Mouse (Mus musculus) CH12.LX (cell line): ENCODE results near the gene Filip1l. TPM values are rescaled to one million over a fixed set of nuclear protein-coding genes. Genes with fewer than 3 reads are reported as not detected.
A peak's percentile ranks its signal among the peaks of the same experiment; 100 is the strongest.

Experiments
- DNase-seq: peaks from one replicate; pipeline ENCODE4 v3.0.0-alpha.2; 2013; ENCODE audit errors: extremely low read depth
- H3K27ac ChIP-seq: 2 replicates; pipeline ENCODE4 v1.5.1; 2012; ENCODE audit warnings: low read depth, mild to moderate bottlenecking, control low read depth, moderate library complexity; ENCODE audit not compliant: insufficient read depth
- H3K27me3 ChIP-seq: replicated peaks from 2 replicates; pipeline ENCODE3; 2012; ENCODE audit warnings: inconsistent platforms
- H3K36me3 ChIP-seq, 2 experiments: replicated peaks in 1 of 2; 2 replicates each; pipeline versions ENCODE3 to v1.6.1; 2012; ENCODE audit warnings: inconsistent platforms in 1 of 2, low read length in 1 of 2, mild to moderate bottlenecking in 1 of 2, mixed read lengths in 1 of 2, moderate library complexity in 1 of 2; ENCODE audit not compliant: control insufficient read depth in 1 of 2, insufficient read depth in 1 of 2
- H3K4me1 ChIP-seq, 2 experiments: 2 replicates each; pipeline ENCODE4 v1.6.1; 2012; ENCODE audit warnings: inconsistent platforms in 1 of 2, moderate library complexity in 1 of 2; ENCODE audit not compliant: insufficient read depth in 2 of 2, control insufficient read depth in 1 of 2
- H3K4me2 ChIP-seq: 2 replicates; pipeline ENCODE4 v1.6.1; 2012; ENCODE audit warnings: low read depth, mild to moderate bottlenecking, control low read depth; ENCODE audit not compliant: poor library complexity, insufficient read depth, severe bottlenecking
- H3K4me3 ChIP-seq, 3 experiments: fragments of 150-350 bp in 1 of 3; sonication (generic) in 1 of 3; replicated peaks in 1 of 3; 2 replicates each; pipeline versions ENCODE3 to v1.5.1; 2011 to 2012; ENCODE audit warnings: low read depth in 2 of 3, low read length in 2 of 3, mild to moderate bottlenecking in 2 of 3, moderate library complexity in 2 of 3, control low read depth in 1 of 3, improper control_type of control experiment in 1 of 3, inconsistent platforms in 1 of 3, mixed read lengths in 1 of 3; ENCODE audit not compliant: poor library complexity in 1 of 3
- H3K79me2 ChIP-seq: replicated peaks from 2 replicates; pipeline ENCODE4 v1.6.1; 2012; ENCODE audit warnings: mild to moderate bottlenecking, moderate library complexity; ENCODE audit not compliant: control insufficient read depth, poor library complexity, insufficient read depth, severe bottlenecking; ENCODE audit errors: extremely low read depth
- H3K9ac ChIP-seq: 2 replicates; pipeline ENCODE4 v1.6.1; 2012; ENCODE audit warnings: low read depth, mild to moderate bottlenecking, control low read depth, moderate library complexity; ENCODE audit not compliant: insufficient read depth
- H3K9me3 ChIP-seq: replicated peaks from 2 replicates; pipeline ENCODE3; 2012; ENCODE audit warnings: low read length, inconsistent platforms, mixed read lengths
- BHLHE40 ChIP-seq: IDR thresholded peaks from 2 replicates; pipeline ENCODE4 v1.6.1; 2011; ENCODE audit warnings: mild to moderate bottlenecking, low read depth, low read length, improper control_type of control experiment
- CHD1 ChIP-seq: IDR thresholded peaks from 2 replicates; pipeline ENCODE4 v1.6.1; 2012; ENCODE audit warnings: low read depth, low read length, improper control_type of control experiment, inconsistent platforms
- CHD2 ChIP-seq: IDR thresholded peaks from 2 replicates; pipeline ENCODE4 v1.6.1; 2011; ENCODE audit warnings: low read length, improper control_type of control experiment
- CTCF ChIP-seq, 2 experiments: IDR thresholded peaks in 1 of 2; conservative IDR thresholded peaks in 1 of 2; 2 replicates each; pipeline ENCODE4 v1.5.1; 2011 to 2012; ENCODE audit warnings: low read depth in 2 of 2, low read length in 2 of 2, improper control_type of control experiment in 1 of 2, inconsistent platforms in 1 of 2, mild to moderate bottlenecking in 1 of 2, moderate library complexity in 1 of 2
- E2F4 ChIP-seq: IDR thresholded peaks from 2 replicates; pipeline ENCODE4 v1.6.1; 2011; ENCODE audit warnings: low read depth, low read length, improper control_type of control experiment; ENCODE audit not compliant: insufficient replicate concordance
- ELF1 ChIP-seq: IDR thresholded peaks from 2 replicates; pipeline ENCODE4 v1.6.1; 2014; ENCODE audit warnings: low read depth, mild to moderate bottlenecking, inconsistent platforms, low read length, improper control_type of control experiment
- EP300 ChIP-seq: IDR thresholded peaks from 2 replicates; pipeline ENCODE4 v1.6.1; 2011; ENCODE audit warnings: low read length, improper control_type of control experiment
- ETS1 ChIP-seq: conservative IDR thresholded peaks from 2 replicates; pipeline ENCODE4 v1.6.1; 2012; ENCODE audit warnings: low read depth, mild to moderate bottlenecking, inconsistent platforms, low read length, improper control_type of control experiment, moderate library complexity
- GABPA ChIP-seq: IDR thresholded peaks from 2 replicates; pipeline ENCODE4 v1.6.1; 2012; ENCODE audit warnings: low read depth, low read length, improper control_type of control experiment, inconsistent platforms; ENCODE audit not compliant: insufficient replicate concordance
- HCFC1 ChIP-seq: IDR thresholded peaks from 2 replicates; pipeline ENCODE4 v1.6.1; 2012; ENCODE audit warnings: low read depth, mild to moderate bottlenecking, inconsistent platforms, low read length, improper control_type of control experiment
- IRF4 ChIP-seq: IDR thresholded peaks from 2 replicates; pipeline ENCODE4 v1.6.1; 2014; ENCODE audit warnings: low read depth, mild to moderate bottlenecking, inconsistent platforms, low read length, improper control_type of control experiment
- JUN ChIP-seq: IDR thresholded peaks from 2 replicates; pipeline ENCODE4 v1.6.1; 2011; ENCODE audit warnings: low read depth, mild to moderate bottlenecking, low read length, improper control_type of control experiment, moderate library complexity; ENCODE audit not compliant: insufficient read depth
- JUND ChIP-seq: conservative IDR thresholded peaks from 2 replicates; pipeline ENCODE4 v1.6.1; 2011; ENCODE audit warnings: low read depth, low read length, improper control_type of control experiment
- KAT2A ChIP-seq: IDR thresholded peaks from 2 replicates; pipeline ENCODE4 v1.6.1; 2012; ENCODE audit warnings: low read length, improper control_type of control experiment, inconsistent platforms; ENCODE audit not compliant: insufficient replicate concordance
- MAFK ChIP-seq: IDR thresholded peaks from 2 replicates; pipeline ENCODE4 v1.6.1; 2011; ENCODE audit warnings: low read length, improper control_type of control experiment; ENCODE audit not compliant: insufficient replicate concordance
- MAX ChIP-seq: IDR thresholded peaks from 2 replicates; pipeline ENCODE4 v1.6.1; 2011; ENCODE audit warnings: low read length, improper control_type of control experiment
- MAZ ChIP-seq: IDR thresholded peaks from 2 replicates; pipeline ENCODE4 v1.6.1; 2012; ENCODE audit warnings: low read depth, mild to moderate bottlenecking, inconsistent platforms, low read length, improper control_type of control experiment, moderate library complexity
- MEF2A ChIP-seq: IDR thresholded peaks from 2 replicates; pipeline ENCODE4 v1.6.1; 2014; ENCODE audit warnings: low read depth, mild to moderate bottlenecking, inconsistent platforms, low read length, improper control_type of control experiment, borderline replicate concordance
- MXI1 ChIP-seq: IDR thresholded peaks from 2 replicates; pipeline ENCODE4 v1.6.1; 2011; ENCODE audit warnings: mild to moderate bottlenecking, low read depth, low read length, improper control_type of control experiment
- MYC ChIP-seq: IDR thresholded peaks from 2 replicates; pipeline ENCODE4 v1.6.1; 2011; ENCODE audit warnings: low read depth, mild to moderate bottlenecking, improper control_type of control experiment, low read length
- NELFE ChIP-seq: IDR thresholded peaks from 2 replicates; pipeline ENCODE4 v1.6.1; 2011; ENCODE audit warnings: low read depth, low read length, improper control_type of control experiment
- NRF1 ChIP-seq: IDR thresholded peaks from 2 replicates; pipeline ENCODE4 v1.6.1; 2014; ENCODE audit warnings: low read depth, mild to moderate bottlenecking, inconsistent platforms, low read length, improper control_type of control experiment, moderate library complexity
- PAX5 ChIP-seq: IDR thresholded peaks from 2 replicates; pipeline ENCODE4 v1.6.1; 2012; ENCODE audit warnings: low read length, inconsistent platforms, mixed read lengths
- POLR2A ChIP-seq: IDR thresholded peaks from 2 replicates; pipeline ENCODE4 v1.6.1; 2011; ENCODE audit warnings: low read depth, mild to moderate bottlenecking, improper control_type of control experiment, low read length
- POLR2AphosphoS2 ChIP-seq: IDR thresholded peaks from 2 replicates; pipeline ENCODE4 v1.6.1; 2011; ENCODE audit warnings: low read depth, low read length, improper control_type of control experiment
- RAD21 ChIP-seq: IDR thresholded peaks from 2 replicates; pipeline ENCODE4 v1.6.1; 2011; ENCODE audit warnings: low read depth, mild to moderate bottlenecking, low read length, improper control_type of control experiment, moderate library complexity
- RCOR1 ChIP-seq: conservative IDR thresholded peaks from 2 replicates; pipeline ENCODE4 v1.6.1; 2012; ENCODE audit warnings: low read depth, mild to moderate bottlenecking, inconsistent platforms, low read length, improper control_type of control experiment
- SIN3A ChIP-seq: IDR thresholded peaks from 2 replicates; pipeline ENCODE4 v1.6.1; 2012; ENCODE audit warnings: low read length, improper control_type of control experiment, inconsistent platforms
- SMC3 ChIP-seq: IDR thresholded peaks from 2 replicates; pipeline ENCODE4 v1.6.1; 2011; ENCODE audit warnings: low read depth, low read length, improper control_type of control experiment
- TBP ChIP-seq: conservative IDR thresholded peaks from 2 replicates; pipeline ENCODE4 v1.6.1; 2011; ENCODE audit warnings: low read depth, low read length, improper control_type of control experiment
- TCF12 ChIP-seq: IDR thresholded peaks from 2 replicates; pipeline ENCODE4 v1.6.1; 2014; ENCODE audit warnings: low read depth, mild to moderate bottlenecking, inconsistent platforms, low read length, improper control_type of control experiment
- UBTF ChIP-seq: IDR thresholded peaks from 2 replicates; pipeline ENCODE4 v1.6.1; 2012; ENCODE audit warnings: low read depth, mild to moderate bottlenecking, inconsistent platforms, low read length, improper control_type of control experiment, moderate library complexity
- USF1 ChIP-seq: IDR thresholded peaks from 2 replicates; pipeline ENCODE4 v1.6.1; 2014; ENCODE audit warnings: low read depth, mild to moderate bottlenecking, inconsistent platforms, low read length, improper control_type of control experiment
- USF2 ChIP-seq: conservative IDR thresholded peaks from 2 replicates; pipeline ENCODE4 v1.6.1; 2011; ENCODE audit warnings: low read depth, low read length, improper control_type of control experiment
- ZC3H11A ChIP-seq: IDR thresholded peaks from 2 replicates; pipeline ENCODE4 v1.6.1; 2012; ENCODE audit warnings: low read depth, mild to moderate bottlenecking, inconsistent platforms, low read length, improper control_type of control experiment
- ZKSCAN1 ChIP-seq: IDR thresholded peaks from 2 replicates; pipeline ENCODE4 v1.6.1; 2012; ENCODE audit warnings: low read depth, inconsistent platforms, low read length, improper control_type of control experiment, borderline replicate concordance
- ZMIZ1 ChIP-seq: IDR thresholded peaks from 2 replicates; pipeline ENCODE4 v1.6.1; 2012; ENCODE audit warnings: low read depth, mild to moderate bottlenecking, inconsistent platforms, low read length, improper control_type of control experiment
- ZNF384 ChIP-seq: IDR thresholded peaks from 2 replicates; pipeline ENCODE4 v1.6.1; 2012; ENCODE audit warnings: low read depth, low read length, improper control_type of control experiment, inconsistent platforms
- dilution Hi-C: fragments of 300-500 bp; cut with MboI; formaldehyde crosslinking; loops from 2 replicates; pipeline ENCODE4 v1.14.3; 2020; ENCODE audit warnings: low sequenced_read_pairs; ENCODE audit not compliant: extremely low pct_unique_long_range_greater_than_20kb, extremely low pct_ligation_motif_present
- in situ Hi-C: fragments of 300-500 bp; cut with MboI; formaldehyde crosslinking; loops from 3 replicates; pipeline ENCODE4 v1.14.3; 2019; ENCODE audit warnings: low sequenced_read_pairs, low pct_ligation_motif_present, low pct_unique_long_range_greater_than_20kb, mixed read lengths
- polyA plus RNA-seq: library from polyadenylated mRNA; unstranded; fragments of >175 nt; gene quantifications from 2 replicates; pipeline ENCODE4 v1.2.1, GENCODE M21; 2012; ENCODE audit warnings: low read depth; ENCODE audit not compliant: insufficient read length
- total RNA-seq, 2 experiments: library from RNA; depleted of rRNA; stranded (reverse); fragments of 300-350 nt in 1 of 2; fragments of >200 nt in 1 of 2; gene quantifications; 2 replicates each; pipeline ENCODE4 v1.2.3; 2012 to 2014

The Filip1l gene
- total and polyA plus RNA-seq, 3 experiments, result 2.1 to 17.6 (median 5.7) TPM

DNA sequence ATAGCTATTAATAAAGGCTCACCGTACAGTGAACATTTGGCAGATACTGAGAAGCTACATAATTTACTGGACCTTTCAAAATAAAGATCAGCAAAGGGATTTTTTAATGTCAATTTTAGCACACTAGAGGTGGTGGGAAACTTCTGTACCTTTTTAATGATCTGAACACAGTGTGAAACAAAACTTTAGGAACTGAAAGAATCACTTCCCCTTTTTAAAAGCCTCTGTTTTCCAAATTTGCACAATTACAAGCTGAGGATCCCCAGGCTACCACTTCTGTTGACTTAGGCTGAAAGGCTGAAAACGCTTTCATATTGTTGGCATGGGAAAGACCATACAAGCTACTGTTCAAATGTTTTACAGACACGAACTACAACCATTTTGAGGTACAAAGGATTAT is 197.2 kb downstream of the Filip1l start:
- H3K27ac ChIP-seq, result no peak overlapping the region
- dilution Hi-C loops, result no loop called here
- in situ Hi-C loops, result no loop called here
- peaks cover 9 to 77% of the 10 kb centered on the region in 2 experiments for H3K4me1 ChIP-seq
- H3K36me3 ChIP-seq, result peaks cover 0 to 33% of the 10 kb centered on the region in 2 experiments
- peak; percentile 88 for DNase-seq
- no peaks in the 10 kb centered on the region for H3K27me3 ChIP-seq
- no peak for TF ChIP-seq ZMIZ1
- TF ChIP-seq NELFE, result no peak
- no peak for TF ChIP-seq UBTF
- TF ChIP-seq ZKSCAN1, result no peak; the same call in 1 of the 2 replicates
- no peak for TF ChIP-seq NRF1
- TF ChIP-seq JUND, result 0 out of 2 replicates have a peak, but pooled peaks have one; percentile 50
- TF ChIP-seq RAD21, result no peak; the same call in none of the 2 replicates
- no peak for TF ChIP-seq KAT2A
- TF ChIP-seq PAX5, result no peak
- TF ChIP-seq BHLHE40, result peak; percentile 79
- TF ChIP-seq POLR2AphosphoS2, result no peak
- TF ChIP-seq TCF12, result 0 out of 2 replicates have a peak, but pooled peaks have one; percentile 34
- TF ChIP-seq ETS1, result peak; percentile 91
- no peak; the same call in 1 of the 2 replicates for TF ChIP-seq ZNF384
- TF ChIP-seq CHD2, result peak; percentile 75; the same call in 1 of the 2 replicates
- no peak for TF ChIP-seq POLR2A
- TF ChIP-seq HCFC1, result no peak
- peak; percentile 67 for TF ChIP-seq TBP
- no peak for TF ChIP-seq SMC3
- peak; percentile 99 for TF ChIP-seq RCOR1
- TF ChIP-seq GABPA, result no peak
- TF ChIP-seq MYC, result peak; percentile 65
- no peak; the same call in 1 of the 2 replicates for TF ChIP-seq MXI1
- TF ChIP-seq MAX, result no peak
- TF ChIP-seq USF1, result no peak
- 0 out of 2 replicates have a peak, but pooled peaks have one; percentile 63 for TF ChIP-seq JUN
- no peak; the same call in 1 of the 2 replicates for TF ChIP-seq CHD1
- no peak for TF ChIP-seq ELF1
- TF ChIP-seq SIN3A, result 0 out of 2 replicates have a peak, but pooled peaks have one; percentile 82
- TF ChIP-seq USF2, result no peak
- 0 out of 2 replicates have a peak, but pooled peaks have one; percentile 53 for TF ChIP-seq MAFK
- TF ChIP-seq MEF2A, result peak; percentile 94
- TF ChIP-seq EP300, result peak; percentile 100
- no peak; the same call in 1 of the 2 replicates for TF ChIP-seq MAZ
- TF ChIP-seq IRF4, result peak; percentile 100
- no peak for TF ChIP-seq CTCF (conservative IDR thresholded peaks at IDR 0.05 in 1 of 2, IDR thresholded peaks at IDR 0.05 in 1 of 2; ENCODE audit: low read depth in 2 of 2, low read length in 2 of 2)
- 0 out of 2 replicates have a peak, but pooled peaks have one; percentile 11 for TF ChIP-seq E2F4
- no peak for TF ChIP-seq ZC3H11A
- TF ChIP-seq, all 38 proteins: peak for 15
- H3K4me3 ChIP-seq, result peak overlapping the region in 2 of 3 experiments; percentile 57 to 66
- H3K79me2 ChIP-seq, result peaks cover 8% of the 10 kb centered on the region; the same call in 1 of the 2 replicates
- peak overlapping the region; percentile 42; the same call in 1 of the 2 replicates for H3K4me2 ChIP-seq
- peak overlapping the region; percentile 45 for H3K9ac ChIP-seq
- no peaks in the 10 kb centered on the region for H3K9me3 ChIP-seq
